Mouse (Mus musculus) limb, embryonic 15.5 days (tissue): ENCODE results near the gene Rbbp9. TPM values are rescaled to one million over a fixed set of nuclear protein-coding genes. Genes with fewer than 3 reads are reported as not detected.
A peak's percentile ranks its signal among the peaks of the same experiment; 100 is the strongest.

Experiments used
- ATAC-seq: fragments of 200-750 bp; cut with Nextera tagmentation; 2 replicates; pipeline ENCODE4 v1.8.0; 2017; ENCODE audit warnings: low read depth, moderate TSS enrichment; ENCODE audit not compliant: insufficient number of reproducible peaks, low FRiP score, low TSS enrichment
- H3K27ac ChIP-seq: fragments of 300-500 bp; sonication (generic); 2 replicates; pipeline ENCODE4 v1.5.1; 2015; ENCODE audit warnings: moderate library complexity, mild to moderate bottlenecking, inconsistent platforms
- H3K27me3 ChIP-seq: fragments of 300-500 bp; sonication (generic); 2 replicates; pipeline ENCODE4 v1.6.1; 2015; ENCODE audit warnings: inconsistent platforms
- H3K36me3 ChIP-seq: fragments of 300-500 bp; sonication (generic); 2 replicates; pipeline ENCODE4 v1.6.1; 2015; ENCODE audit warnings: inconsistent platforms
- H3K4me1 ChIP-seq: fragments of 300-500 bp; sonication (generic); 2 replicates; pipeline ENCODE4 v1.6.1; 2015; ENCODE audit warnings: inconsistent platforms
- H3K4me2 ChIP-seq: fragments of 300-500 bp; sonication (generic); 2 replicates; pipeline ENCODE4 v1.6.1; 2015; ENCODE audit warnings: mild to moderate bottlenecking, inconsistent platforms
- H3K4me3 ChIP-seq: fragments of 300-500 bp; sonication (generic); 2 replicates; pipeline ENCODE4 v1.5.1; 2015; ENCODE audit warnings: mild to moderate bottlenecking, inconsistent platforms
- H3K9ac ChIP-seq: fragments of 300-500 bp; sonication (generic); 2 replicates; pipeline ENCODE4 v1.6.1; 2015; ENCODE audit warnings: inconsistent platforms
- H3K9me3 ChIP-seq: fragments of 300-500 bp; sonication (generic); 2 replicates; pipeline ENCODE4 v1.6.1; 2016; ENCODE audit warnings: inconsistent platforms
- WGBS: fragments of 180-500 bp; shearing (Covaris S2); methylation state at CpG from one replicate; pipeline ENCODE4 v1.1.7; 2015; 5-methylcytosine and 5-hydroxymethylcytosine counted together
- polyA plus RNA-seq: library from polyadenylated mRNA; unstranded; fragments of >200 nt; fragmentation: Nextera tagmentation; extraction: Ambion mirVana; gene quantifications from 2 replicates; pipeline ENCODE4 v1.2.1, GENCODE M21; 2015

Rbbp9 gene
- polyA plus RNA-seq, 1 experiment from 2014 or later, result 61.2 TPM

- H3K4me1 ChIP-seq, result peaks cover 2% of the 10 kb centered on the region; the same call in 1 of the 2 replicates
- no peak for ATAC-seq
- no peak overlapping the region for H3K9ac ChIP-seq
- WGBS, result 94% methylated on average over 2 of the region's 2 CpGs
- H3K36me3 ChIP-seq, result peaks cover 54% of the 10 kb centered on the region
- H3K27me3 ChIP-seq, result no peaks in the 10 kb centered on the region
- H3K9me3 ChIP-seq, result no peaks in the 10 kb centered on the region
- H3K4me3 ChIP-seq, result no peak overlapping the region
- no peak overlapping the region for H3K27ac ChIP-seq
- no peak overlapping the region for H3K4me2 ChIP-seq
Measured at GRCm38 (mm10) chr2:144545061-144545460, 5.6 kb downstream of the Rbbp9 start.

GRCm38 (mm10) chr2:144544630-144545029, 6.0 kb downstream of the Rbbp9 start:
- no peaks in the 10 kb centered on the region for H3K27me3 ChIP-seq
- H3K4me2 ChIP-seq, result no peak overlapping the region
- H3K36me3 ChIP-seq, result peaks cover 58% of the 10 kb centered on the region
- no peak overlapping the region for H3K4me3 ChIP-seq
- no peaks in the 10 kb centered on the region for H3K9me3 ChIP-seq
- H3K9ac ChIP-seq, result no peak overlapping the region
- no peaks in the 10 kb centered on the region; the same call in 1 of the 2 replicates for H3K4me1 ChIP-seq
- 61% methylated on average over 6 of the region's 6 CpGs for WGBS
- ATAC-seq, result no peak
- H3K27ac ChIP-seq, result no peak overlapping the region; the same call in 1 of the 2 replicates

- Histone ChIP-seq H3K4me1 (no peaks in the 10 kb centered on the region; the same call in 1 of the 2 replicates), H3K36me3 (peaks cover 68% of the 10 kb centered on the region), H3K27me3 (no peaks in the 10 kb centered on the region), H3K9ac (no peak overlapping the region), H3K4me3 (no peak overlapping the region), H3K9me3 (no peaks in the 10 kb centered on the region), H3K4me2 (no peak overlapping the region), H3K27ac (no peak overlapping the region)
- WGBS, result 92% methylated on average over 6 of the region's 6 CpGs
- ATAC-seq, result no peak
Measured at GRCm38 (mm10) chr2:144543670-144544069, 7.0 kb downstream of the Rbbp9 start.

GRCm38 (mm10) chr2:144541246-144541645, 9.4 kb downstream of the Rbbp9 start:
- Histone ChIP-seq H3K36me3 (peaks cover 76% of the 10 kb centered on the region), H3K27ac (no peak overlapping the region), H3K4me1 (no peaks in the 10 kb centered on the region; the same call in 1 of the 2 replicates), H3K27me3 (no peaks in the 10 kb centered on the region), H3K4me2 (no peak overlapping the region), H3K4me3 (no peak overlapping the region), H3K9me3 (no peaks in the 10 kb centered on the region), H3K9ac (no peak overlapping the region)
- ATAC-seq, result no peak
- WGBS, result 85% methylated on average over 4 of the region's 4 CpGs

GRCm38 (mm10) chr2:144537123-144537522, 13.5 kb downstream of the Rbbp9 start:
- H3K4me3 ChIP-seq, result no peak overlapping the region
- no peak for ATAC-seq
- H3K4me2 ChIP-seq, result no peak overlapping the region
- H3K27me3 ChIP-seq, result no peaks in the 10 kb centered on the region
- H3K27ac ChIP-seq, result no peak overlapping the region
- no peaks in the 10 kb centered on the region for H3K4me1 ChIP-seq
- H3K36me3 ChIP-seq, result peaks cover 84% of the 10 kb centered on the region
- H3K9ac ChIP-seq, result no peak overlapping the region
- 96% methylated on average over 7 of the region's 7 CpGs for WGBS
- no peaks in the 10 kb centered on the region for H3K9me3 ChIP-seq

- Histone ChIP-seq H3K27ac (peak overlapping the region; percentile 86), H3K4me2 (peak overlapping the region; percentile 94), H3K4me3 (peak overlapping the region; percentile 87), H3K9ac (peak overlapping the region; percentile 89), H3K36me3 (peaks cover 15% of the 10 kb centered on the region), H3K4me1 (peaks cover 12% of the 10 kb centered on the region), H3K27me3 (peaks cover 7% of the 10 kb centered on the region), H3K9me3 (no peaks in the 10 kb centered on the region)
- ATAC-seq, result no peak
- under 1% methylated on average over 25 of the region's 25 CpGs for WGBS
Measured at GRCm38 (mm10) chr2:144527821-144528174, 22.9 kb downstream of the Rbbp9 start.

- Histone ChIP-seq H3K4me2 (peak within 1 kb of the TSS; percentile 94), H3K27me3 (peaks cover 7% of the 10 kb centered on the region), H3K4me3 (peak within 1 kb of the TSS; percentile 87), H3K9me3 (no peaks in the 10 kb centered on the region), H3K4me1 (peaks cover 12% of the 10 kb centered on the region), H3K9ac (peak within 1 kb of the TSS; percentile 89), H3K27ac (peak within 1 kb of the TSS; percentile 86), H3K36me3 (peaks cover 12% of the 10 kb centered on the region)
- 1% methylated on average over 55 of the region's 56 CpGs for WGBS
- peak; percentile 97 for ATAC-seq
Measured at GRCm38 (mm10) chr2:144526981-144527820, 23.5 kb downstream of the Rbbp9 start, which contains the start of the genes Dzank1 and Polr3f. Gene Dzank1 (minus strand): TSS chr2:144527414. Gene Polr3f (plus strand): TSS chr2:144527718.

- H3K4me2 ChIP-seq, result no peak overlapping the region
- H3K4me1 ChIP-seq, result peaks cover 12% of the 10 kb centered on the region
- peaks cover 7% of the 10 kb centered on the region for H3K27me3 ChIP-seq
- no peak overlapping the region for H3K4me3 ChIP-seq
- H3K9me3 ChIP-seq, result no peaks in the 10 kb centered on the region
- 0 out of 2 replicates have a peak, but pooled peaks cover 6% of the 10 kb centered on the region for H3K36me3 ChIP-seq
- no peak overlapping the region for H3K27ac ChIP-seq
- no peak for ATAC-seq
- 61% methylated on average over 10 of the region's 10 CpGs for WGBS
- H3K9ac ChIP-seq, result no peak overlapping the region
Measured at GRCm38 (mm10) chr2:144525856-144526255, 24.8 kb downstream of the Rbbp9 start.

- Histone ChIP-seq H3K9me3 (no peaks in the 10 kb centered on the region), H3K36me3 (no peaks in the 10 kb centered on the region), H3K4me1 (no peaks in the 10 kb centered on the region), H3K27ac (no peak overlapping the region), H3K27me3 (no peaks in the 10 kb centered on the region), H3K4me3 (no peak overlapping the region), H3K4me2 (no peak overlapping the region), H3K9ac (no peak overlapping the region)
- WGBS, result 81% methylated on average over 3 of the region's 3 CpGs
- ATAC-seq, result no peak
Measured at GRCm38 (mm10) chr2:144519772-144520171, 30.9 kb downstream of the Rbbp9 start.

- Histone ChIP-seq H3K9ac (no peak overlapping the region), H3K4me2 (no peak overlapping the region), H3K27me3 (no peaks in the 10 kb centered on the region), H3K4me3 (no peak overlapping the region), H3K27ac (no peak overlapping the region), H3K4me1 (no peaks in the 10 kb centered on the region), H3K36me3 (no peaks in the 10 kb centered on the region), H3K9me3 (no peaks in the 10 kb centered on the region)
- 72% methylated on average over 3 of the region's 3 CpGs for WGBS
- no peak for ATAC-seq
Measured at GRCm38 (mm10) chr2:144514619-144515018, 36.0 kb downstream of the Rbbp9 start.

GRCm38 (mm10) chr2:144502134-144502533, 48.5 kb downstream of the Rbbp9 start:
- Histone ChIP-seq H3K4me1 (no peaks in the 10 kb centered on the region), H3K4me3 (no peak overlapping the region), H3K4me2 (no peak overlapping the region), H3K9me3 (no peaks in the 10 kb centered on the region), H3K36me3 (no peaks in the 10 kb centered on the region), H3K27ac (no peak overlapping the region), H3K27me3 (peaks cover 3% of the 10 kb centered on the region; the same call in 1 of the 2 replicates), H3K9ac (no peak overlapping the region)
- 77% methylated on average over 6 of the region's 6 CpGs for WGBS
- no peak for ATAC-seq
